Mouse (Mus musculus): Measurements from ENCODE around the gene Chst3.

GRCm38 (mm10) chr10:60252606-60253005, 33.5 kb upstream of the Chst3 start:
- TF ChIP-seq CTCF (IDR thresholded peaks at IDR 0.05; ENCODE audit: low read depth, low read length) (no peak), POLR2A (IDR thresholded peaks at IDR 0.05; ENCODE audit: insufficient read depth, low read length) (no peak), EP300 (IDR thresholded peaks at IDR 0.05; ENCODE audit: insufficient read depth, low read depth, low read length) (no peak)
